Mouse (Mus musculus) forebrain, embryonic 15.5 days (tissue): ENCODE data around the gene Pax5. TPM values are rescaled to one million over a fixed set of nuclear protein-coding genes. Genes with fewer than 3 reads are reported as not detected.

Source experiments
- ATAC-seq: fragments of 200-750 bp; cut with Nextera tagmentation; replicated peaks from 2 replicates; pipeline ENCODE4 v1.8.0; 2017; ENCODE audit warnings: mild to moderate bottlenecking, moderate TSS enrichment, moderate library complexity
- H3K27ac ChIP-seq: fragments of 300-500 bp; sonication (generic); replicated peaks from 2 replicates; pipeline ENCODE4 v1.5.1; 2015; ENCODE audit warnings: mild to moderate bottlenecking, inconsistent platforms
- H3K27me3 ChIP-seq: fragments of 300-500 bp; sonication (generic); 2 replicates; pipeline ENCODE4 v1.6.1; 2015; ENCODE audit warnings: inconsistent platforms
- H3K36me3 ChIP-seq: fragments of 300-500 bp; sonication (generic); 2 replicates; pipeline ENCODE4 v1.6.1; 2015; ENCODE audit warnings: mild to moderate bottlenecking, inconsistent platforms
- H3K4me1 ChIP-seq: fragments of 300-500 bp; sonication (generic); 2 replicates; pipeline ENCODE4 v1.6.1; 2015; ENCODE audit warnings: inconsistent platforms
- H3K4me2 ChIP-seq: fragments of 300-500 bp; sonication (generic); replicated peaks from 2 replicates; pipeline ENCODE4 v1.6.1; 2015; ENCODE audit warnings: mild to moderate bottlenecking, inconsistent platforms
- H3K4me3 ChIP-seq: fragments of 300-500 bp; sonication (generic); 2 replicates; pipeline ENCODE4 v1.5.1; 2015; ENCODE audit warnings: mild to moderate bottlenecking, inconsistent platforms
- H3K9ac ChIP-seq: fragments of 300-500 bp; sonication (generic); replicated peaks from 2 replicates; pipeline ENCODE4 v1.6.1; 2015; ENCODE audit warnings: mild to moderate bottlenecking, inconsistent platforms
- H3K9me3 ChIP-seq: fragments of 300-500 bp; sonication (generic); 2 replicates; pipeline ENCODE4 v1.6.1; 2016; ENCODE audit warnings: inconsistent platforms
- WGBS: fragments of 180-500 bp; shearing (Covaris S2); methylation state at CpG from one replicate; pipeline ENCODE4 v1.1.7; 2015; ENCODE audit warnings: mixed read lengths; 5-methylcytosine and 5-hydroxymethylcytosine counted together
- polyA plus RNA-seq: library from polyadenylated mRNA; unstranded; fragments of >200 nt; fragmentation: Nextera tagmentation; extraction: Ambion mirVana; gene quantifications from 2 replicates; pipeline ENCODE4 v1.2.1, GENCODE M21; 2015

Pax5 gene
- polyA plus RNA-seq, 1 experiment from 2014 or later, result 0.22 TPM

GRCm38 (mm10) chr4:44672216-44672937, 37.9 kb downstream of the Pax5 start:
- Histone ChIP-seq H3K4me1 (no peaks in the 10 kb centered on the region), H3K4me3 (no peak overlapping the region), H3K36me3 (no peaks in the 10 kb centered on the region), H3K27me3 (no peaks in the 10 kb centered on the region; the same call in 1 of the 2 replicates), H3K4me2 (no peak overlapping the region), H3K9ac (no peak overlapping the region), H3K27ac (no peak overlapping the region), H3K9me3 (no peaks in the 10 kb centered on the region)
- no peak for ATAC-seq
- WGBS, result 68% methylated on average over 10 of the region's 10 CpGs

DNA sequence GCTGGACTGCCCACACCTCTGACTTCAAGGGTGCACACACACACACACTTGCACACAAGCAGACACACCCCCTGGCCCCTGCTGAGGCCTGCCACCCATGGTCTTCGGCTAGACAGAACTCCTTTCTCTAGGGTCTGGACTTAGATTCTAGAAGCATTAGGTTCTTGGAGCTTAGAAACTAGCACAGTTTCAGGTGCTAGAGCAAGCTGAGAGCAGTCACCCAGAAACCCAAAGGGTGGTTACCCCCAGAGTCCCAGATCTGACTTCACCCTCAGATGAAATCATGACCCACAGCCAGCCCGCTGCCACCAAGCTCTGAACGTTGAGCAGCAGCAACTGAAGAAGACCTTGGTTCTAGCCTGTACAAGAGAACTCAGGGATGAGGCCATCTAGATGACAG, 38.8 kb downstream of the Pax5 start:
- H3K27ac ChIP-seq, result no peak overlapping the region
- no peak overlapping the region for H3K4me3 ChIP-seq
- no peaks in the 10 kb centered on the region for H3K36me3 ChIP-seq
- no peak for ATAC-seq
- H3K4me2 ChIP-seq, result no peak overlapping the region
- no peak overlapping the region for H3K9ac ChIP-seq
- H3K4me1 ChIP-seq, result no peaks in the 10 kb centered on the region
- WGBS, result 93% methylated on average over 3 of the region's 3 CpGs
- peaks cover 3% of the 10 kb centered on the region for H3K27me3 ChIP-seq
- no peaks in the 10 kb centered on the region for H3K9me3 ChIP-seq

DNA sequence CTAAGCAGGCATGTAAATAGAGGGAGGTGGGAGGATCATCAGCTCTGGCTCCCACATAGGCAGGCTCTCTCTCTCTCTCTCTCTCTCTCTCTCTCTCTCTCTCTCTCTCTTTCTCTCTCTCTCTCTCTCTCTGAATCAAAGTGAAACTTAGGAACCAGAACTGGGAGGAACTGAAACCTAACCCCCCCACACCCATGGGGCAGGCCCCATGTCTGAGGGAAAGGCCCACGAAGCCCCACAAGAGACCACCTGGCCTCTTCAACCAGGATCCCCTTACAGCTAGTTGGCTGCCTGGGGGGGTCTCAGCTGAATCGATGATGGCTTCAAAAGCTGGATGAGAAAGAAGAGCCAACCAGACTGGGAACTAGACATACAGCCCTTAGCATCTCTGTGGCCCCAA, 39.3 kb downstream of the Pax5 start:
- Histone ChIP-seq H3K27me3 (peaks cover 6% of the 10 kb centered on the region), H3K9me3 (no peaks in the 10 kb centered on the region), H3K27ac (no peak overlapping the region), H3K9ac (no peak overlapping the region), H3K4me2 (no peak overlapping the region), H3K4me1 (no peaks in the 10 kb centered on the region), H3K4me3 (no peak overlapping the region), H3K36me3 (no peaks in the 10 kb centered on the region)
- ATAC-seq, result no peak
- 88% methylated on average over 2 of the region's 2 CpGs for WGBS

GRCm38 (mm10) chr4:44670380-44670779, 39.9 kb downstream of the Pax5 start:
- peaks cover 12% of the 10 kb centered on the region for H3K27me3 ChIP-seq
- ATAC-seq, result no peak
- WGBS, result 83% methylated on average over 4 of the region's 4 CpGs

DNA sequence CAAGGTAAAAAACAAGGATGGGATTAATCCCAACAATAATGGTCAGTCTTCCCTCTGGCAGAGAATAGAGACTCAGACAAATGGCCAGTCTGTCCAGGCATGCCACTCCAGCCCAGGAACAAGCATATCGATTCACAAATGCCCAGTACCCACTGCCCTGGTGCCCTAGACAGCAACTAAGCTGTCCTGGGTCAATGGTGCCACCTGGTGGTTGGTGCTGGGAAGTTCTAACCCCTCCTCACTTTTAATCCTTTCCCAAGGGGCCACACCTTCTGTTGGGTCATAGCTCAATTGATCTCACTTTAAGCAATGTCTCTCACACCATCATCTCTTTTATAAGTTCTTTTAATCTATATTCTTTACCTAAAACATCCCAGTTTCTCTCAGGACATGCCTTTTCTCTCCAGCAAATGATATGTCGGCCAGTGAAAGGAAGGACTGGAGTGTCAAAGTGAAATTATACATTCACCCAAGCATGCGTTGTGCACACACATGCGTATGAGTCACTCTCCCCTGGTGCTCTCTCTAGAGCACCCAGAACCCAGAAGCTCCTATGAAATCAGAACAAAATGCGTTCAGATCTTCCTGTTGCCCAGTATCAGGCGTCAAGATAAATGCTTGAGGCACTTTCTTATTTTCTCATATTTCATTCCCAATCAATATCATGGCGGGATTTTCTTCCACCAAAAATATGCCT, 40.7 kb downstream of the Pax5 start:
- WGBS, result 96% methylated on average over 7 of the region's 7 CpGs
- H3K4me3 ChIP-seq, result no peak overlapping the region
- H3K36me3 ChIP-seq, result no peaks in the 10 kb centered on the region
- no peak overlapping the region for H3K9ac ChIP-seq
- no peak overlapping the region for H3K27ac ChIP-seq
- peaks cover 19% of the 10 kb centered on the region for H3K27me3 ChIP-seq
- H3K4me2 ChIP-seq, result no peak overlapping the region
- H3K4me1 ChIP-seq, result no peaks in the 10 kb centered on the region
- ATAC-seq, result no peak
- no peaks in the 10 kb centered on the region for H3K9me3 ChIP-seq

More at GRCm38 (mm10) chr4:44670380-44670779, 39.9 kb downstream of the Pax5 start:
- H3K4me1 ChIP-seq, result no peaks in the 10 kb centered on the region
- H3K9ac ChIP-seq, result no peak overlapping the region
- H3K36me3 ChIP-seq, result no peaks in the 10 kb centered on the region
- no peaks in the 10 kb centered on the region for H3K9me3 ChIP-seq
- H3K27ac ChIP-seq, result no peak overlapping the region
- H3K4me2 ChIP-seq, result no peak overlapping the region
- H3K4me3 ChIP-seq, result no peak overlapping the region

GRCm38 (mm10) chr4:44668574-44668973, 41.7 kb downstream of the Pax5 start:
- 74% methylated on average over 6 of the region's 6 CpGs for WGBS
- peaks cover 20% of the 10 kb centered on the region for H3K27me3 ChIP-seq
- no peak overlapping the region for H3K4me3 ChIP-seq
- no peak overlapping the region for H3K4me2 ChIP-seq
- ATAC-seq, result no peak
- no peak overlapping the region for H3K27ac ChIP-seq
- H3K9ac ChIP-seq, result no peak overlapping the region
- H3K9me3 ChIP-seq, result no peaks in the 10 kb centered on the region
- peaks cover 7% of the 10 kb centered on the region; the same call in 1 of the 2 replicates for H3K4me1 ChIP-seq
- no peaks in the 10 kb centered on the region for H3K36me3 ChIP-seq

GRCm38 (mm10) chr4:44668172-44668571, 42.1 kb downstream of the Pax5 start:
- no peak overlapping the region for H3K4me2 ChIP-seq
- no peak for ATAC-seq
- H3K9me3 ChIP-seq, result no peaks in the 10 kb centered on the region
- no peak overlapping the region for H3K9ac ChIP-seq
- 69% methylated on average over 3 of the region's 3 CpGs for WGBS
- H3K27me3 ChIP-seq, result peaks cover 24% of the 10 kb centered on the region
- H3K27ac ChIP-seq, result no peak overlapping the region
- no peak overlapping the region for H3K4me3 ChIP-seq
- H3K4me1 ChIP-seq, result peaks cover 8% of the 10 kb centered on the region; the same call in 1 of the 2 replicates
- no peaks in the 10 kb centered on the region for H3K36me3 ChIP-seq

DNA sequence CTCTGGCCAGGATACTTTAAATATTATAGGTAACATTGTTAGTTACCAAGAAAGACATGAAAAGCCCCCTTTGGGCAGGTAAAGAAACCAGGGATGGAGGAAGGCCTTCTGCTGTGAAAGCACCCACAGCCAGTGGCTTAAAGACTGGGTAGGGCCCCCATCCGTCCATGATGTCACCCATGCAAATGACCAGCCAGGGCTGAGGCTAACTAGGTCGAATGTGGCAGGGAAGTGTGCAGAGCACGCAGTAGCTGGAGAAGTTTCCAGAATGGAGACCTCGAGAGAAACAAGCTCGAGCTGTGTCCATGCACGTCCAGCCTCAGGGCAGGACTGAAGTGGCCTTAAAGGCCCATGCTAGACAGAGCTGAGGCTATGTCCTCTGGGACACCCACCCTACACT, 42.9 kb downstream of the Pax5 start:
- no peaks in the 10 kb centered on the region for H3K9me3 ChIP-seq
- no peak overlapping the region for H3K9ac ChIP-seq
- H3K27me3 ChIP-seq, result peaks cover 32% of the 10 kb centered on the region
- ATAC-seq, result no peak
- no peak overlapping the region for H3K27ac ChIP-seq
- no peaks in the 10 kb centered on the region for H3K36me3 ChIP-seq
- H3K4me3 ChIP-seq, result no peak overlapping the region
- 83% methylated on average over 6 of the region's 6 CpGs for WGBS
- no peak overlapping the region for H3K4me2 ChIP-seq
- peaks cover 8% of the 10 kb centered on the region; the same call in 1 of the 2 replicates for H3K4me1 ChIP-seq

DNA sequence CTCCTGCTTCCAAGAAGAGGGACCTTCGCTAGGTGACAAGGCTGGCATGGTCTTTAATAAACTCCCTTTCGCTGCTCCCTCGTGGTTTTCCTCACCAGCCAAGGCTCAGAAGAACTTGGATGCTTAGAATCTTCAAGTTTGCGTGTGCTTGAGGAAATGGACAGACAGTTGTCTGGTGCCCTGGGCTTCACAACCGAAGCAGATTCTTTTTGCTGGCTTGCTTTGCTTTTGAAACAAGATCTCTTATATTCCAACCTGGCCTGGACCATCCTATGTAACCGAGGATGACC, 45.6 kb downstream of the Pax5 start:
- Histone ChIP-seq H3K4me3 (peak overlapping the region; percentile 53), H3K27ac (no peak overlapping the region), H3K4me1 (peaks cover 8% of the 10 kb centered on the region; the same call in 1 of the 2 replicates), H3K9ac (peak overlapping the region; percentile 52; the same call in 1 of the 2 replicates), H3K36me3 (no peaks in the 10 kb centered on the region), H3K4me2 (peak overlapping the region; percentile 91), H3K9me3 (no peaks in the 10 kb centered on the region), H3K27me3 (peaks cover 38% of the 10 kb centered on the region)
- no peak for ATAC-seq
- WGBS, result 15% methylated on average over 6 of the region's 6 CpGs

GRCm38 (mm10) chr4:44664004-44664766, 46.1 kb downstream of the Pax5 start:
- Histone ChIP-seq H3K4me2 (peak overlapping the region; percentile 91), H3K9me3 (no peaks in the 10 kb centered on the region), H3K4me3 (peak overlapping the region; percentile 53), H3K9ac (peak overlapping the region; percentile 52), H3K4me1 (peaks cover 8% of the 10 kb centered on the region; the same call in 1 of the 2 replicates), H3K27me3 (peaks cover 38% of the 10 kb centered on the region), H3K36me3 (no peaks in the 10 kb centered on the region), H3K27ac (no peak overlapping the region)
- peak; percentile 78 for ATAC-seq
- WGBS, result under 1% methylated on average over 81 of the region's 81 CpGs

DNA sequence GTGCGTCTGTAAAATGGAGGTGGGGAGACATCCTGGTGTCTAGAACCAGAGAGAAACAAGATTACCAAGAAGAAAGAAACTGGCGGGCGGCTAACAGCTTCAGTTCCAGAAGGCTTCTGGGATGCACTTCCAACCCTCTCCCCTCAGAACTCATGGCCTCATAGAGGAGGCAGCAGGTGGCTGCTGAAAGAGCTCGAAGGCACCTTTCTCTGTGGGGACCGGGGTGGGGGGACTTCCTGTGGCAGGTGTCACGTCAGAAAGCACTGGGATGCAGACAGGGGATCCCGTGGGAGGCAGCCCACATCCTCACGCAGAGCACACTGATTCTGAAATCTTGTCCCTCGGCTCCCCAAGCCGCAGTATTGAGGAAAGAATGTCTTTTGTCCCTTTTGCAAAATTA, 46.8 kb downstream of the Pax5 start:
- Histone ChIP-seq H3K4me2 (peak overlapping the region; percentile 91), H3K27me3 (peaks cover 38% of the 10 kb centered on the region), H3K27ac (no peak overlapping the region), H3K4me1 (peaks cover 8% of the 10 kb centered on the region; the same call in 1 of the 2 replicates), H3K9me3 (no peaks in the 10 kb centered on the region), H3K4me3 (peak overlapping the region; percentile 53), H3K9ac (no peak overlapping the region), H3K36me3 (no peaks in the 10 kb centered on the region)
- 16% methylated on average over 10 of the region's 10 CpGs for WGBS
- ATAC-seq, result peak; percentile 33; the same call in 1 of the 2 replicates

- Histone ChIP-seq H3K9ac (no peak overlapping the region), H3K4me1 (peaks cover 6% of the 10 kb centered on the region; the same call in 1 of the 2 replicates), H3K27me3 (no peaks in the 10 kb centered on the region), H3K36me3 (no peaks in the 10 kb centered on the region), H3K9me3 (no peaks in the 10 kb centered on the region), H3K4me2 (no peak overlapping the region), H3K4me3 (no peak overlapping the region), H3K27ac (no peak overlapping the region)
- ATAC-seq, result no peak
- WGBS, result 91% methylated on average over 4 of the region's 4 CpGs
Measured at GRCm38 (mm10) chr4:44645181-44645580, 65.1 kb downstream of the Pax5 start.
